Mouse (Mus musculus): Measurements from ENCODE around the gene Rabl3. TPM values are rescaled to one million over a fixed set of nuclear protein-coding genes. Genes with fewer than 3 reads are reported as not detected.

Gene Rabl3
- total RNA-seq, 2 experiments from 2014 or later = 15.3 to 16.4 TPM

- DNase-seq = no peak
Measured at GRCm38 (mm10) chr16:37598463-37598862, 58.8 kb downstream of the Rabl3 start.

GRCm38 (mm10) chr16:37599326-37599725 is 59.6 kb downstream of the Rabl3 start:
- no peak for DNase-seq

- DNase-seq = no peak
Measured at GRCm38 (mm10) chr16:37603431-37603830, 63.7 kb downstream of the Rabl3 start.

- DNase-seq = no peak
Measured at GRCm38 (mm10) chr16:37604243-37604642, 64.6 kb downstream of the Rabl3 start.

GRCm38 (mm10) chr16:37610333-37610732 is 70.6 kb downstream of the Rabl3 start:
- no peak for DNase-seq

GRCm38 (mm10) chr16:37611072-37611471 is 71.4 kb downstream of the Rabl3 start:
- no peak for DNase-seq

GRCm38 (mm10) chr16:37612013-37612412 is 72.3 kb downstream of the Rabl3 start:
- DNase-seq = no peak

GRCm38 (mm10) chr16:37614540-37614939 is 74.9 kb downstream of the Rabl3 start:
- no peak for DNase-seq

- no peak for DNase-seq
Measured at GRCm38 (mm10) chr16:37615429-37615828, 75.7 kb downstream of the Rabl3 start.

- no peak for DNase-seq
Measured at GRCm38 (mm10) chr16:37616104-37616503, 76.4 kb downstream of the Rabl3 start.

GRCm38 (mm10) chr16:37617695-37618094 is 78.0 kb downstream of the Rabl3 start:
- DNase-seq = peak; percentile 38

Other genes with a start within 250 kb of the Rabl3 start
- gene Stxbp5l, start 154.9 kb upstream of the Rabl3 start, total RNA-seq (2021) = under 1 TPM; 0.16 to 0.48 TPM
- 10 to 100 TPM in 1 of 2 experiments, 1 to 10 TPM in 1; 9.4 to 10.7 TPM for gene Gtf2e1, start 96 bp upstream of the Rabl3 start, total RNA-seq (2021)
- gene Hgd, start 40.3 kb downstream of the Rabl3 start, total RNA-seq (2021) = under 1 TPM in 1 of 2 experiments, not detected in 1; 0.74 TPM
- 100 to 1,000 TPM; 141 to 154 TPM for gene Ndufb4, start 114.6 kb downstream of the Rabl3 start, total RNA-seq (2021)
- gene Fstl1, start 237.0 kb downstream of the Rabl3 start, total RNA-seq (2021) = 100 to 1,000 TPM; 457 to 460 TPM